In genomic region chr3:55751363-55751762, GRCm38 (mm10) we compare ENCODE assay signal across 17 mouse cellular contexts. TPM values are rescaled to one million over a fixed set of nuclear protein-coding genes. Genes with fewer than 3 reads are reported as not detected.
DNase-seq lines count a peak whose midpoint lies in the region; ATAC-seq and TF ChIP-seq lines count a peak whose summit lies in the region.
"Had no signal": no experiment of that assay in that cellular context is flagged by ENCODE, and none has a peak within 500 bp of the region (broad histone marks: within the 10 kb centered on the region; RNA-seq: fewer than 3 reads in every experiment).

No protein-coding gene starts in this region.

- H3K27me3 ChIP-seq in embryonic facial prominence, embryonic 12.5 days = no peaks in the 10 kb centered on the region
- no peaks in the 10 kb centered on the region for H3K27me3 ChIP-seq in hindbrain, embryonic 11.5 days (ENCODE audit: control insufficient read depth, insufficient read depth, low read length)
- no peaks in the 10 kb centered on the region for H3K27me3 ChIP-seq in midbrain, postnatal 0 days (ENCODE audit: insufficient read depth, low read length)
- no peaks in the 10 kb centered on the region for H3K27me3 ChIP-seq in liver, embryonic 11.5 days (replicated peaks; ENCODE audit: control insufficient read depth, insufficient read depth, low read length)
- H3K27me3 ChIP-seq: heart, embryonic 12.5 days; liver, embryonic 13.5 days had no signal

- H3K9ac ChIP-seq in embryonic facial prominence, embryonic 12.5 days = no peak overlapping the region
- H3K9ac ChIP-seq in hindbrain, embryonic 11.5 days (ENCODE audit: low read depth, low read length) = no peak overlapping the region
- no peak overlapping the region for H3K9ac ChIP-seq in midbrain, postnatal 0 days (replicated peaks; ENCODE audit: low read length, poor library complexity, severe bottlenecking)
- H3K9ac ChIP-seq in liver, embryonic 11.5 days (ENCODE audit: low read depth, low read length) = no peak overlapping the region
- H3K9ac ChIP-seq: heart, embryonic 12.5 days; liver, embryonic 13.5 days had no signal

- DNase-seq in heart, adult 11 months = peak; percentile 37
- DNase-seq in heart, postnatal 10 days = no peak
- DNase-seq in hindbrain, embryonic 11.5 days (ENCODE audit: low spot score) = no peak
- peak; percentile 80 for DNase-seq in midbrain, postnatal 0 days (ENCODE audit: low spot score)
- DNase-seq in spleen, postnatal 4 days (ENCODE audit: low spot score in 2 of 2) = no peak
- DNase-seq in liver, embryonic 11.5 days (ENCODE audit: low spot score) = no peak
- DNase-seq: adrenal gland, postnatal 25 days; gastrocnemius, postnatal 25 days; liver, embryonic 13.5 days; right cerebral cortex, postnatal 14 days had no signal

- intact Hi-C loops in heart, postnatal 10 days (cut with DNase I) = no loop called here

- ATAC-seq in embryonic facial prominence, embryonic 12.5 days (ENCODE audit: insufficient number of reproducible peaks, insufficient read depth, low FRiP score, low TSS enrichment) = peak; percentile 23; the same call in 1 of the 2 replicates
- ATAC-seq in hindbrain, embryonic 11.5 days (ENCODE audit: low FRiP score) = no peak
- no peak for ATAC-seq in midbrain, postnatal 0 days (ENCODE audit: low FRiP score)
- ATAC-seq in liver, embryonic 11.5 days (replicated peaks; ENCODE audit: low FRiP score) = no peak
- ATAC-seq: CD4-positive, CD25-positive, alpha-beta regulatory T cell, adult 4 months; lung, postnatal 0 days had no signal

- H3K4me2 ChIP-seq in embryonic facial prominence, embryonic 12.5 days (replicated peaks) = no peak overlapping the region
- H3K4me2 ChIP-seq in hindbrain, embryonic 11.5 days (replicated peaks; ENCODE audit: low read depth, low read length) = no peak overlapping the region
- no peak overlapping the region for H3K4me2 ChIP-seq in midbrain, postnatal 0 days (ENCODE audit: low read depth, low read length, poor library complexity, severe bottlenecking)
- no peak overlapping the region for H3K4me2 ChIP-seq in liver, embryonic 11.5 days
- H3K4me2 ChIP-seq: heart, embryonic 12.5 days; liver, embryonic 13.5 days had no signal

- H3K36me3 ChIP-seq in embryonic facial prominence, embryonic 12.5 days = no peaks in the 10 kb centered on the region
- H3K36me3 ChIP-seq in hindbrain, embryonic 11.5 days (ENCODE audit: control insufficient read depth, insufficient read depth, low read length) = no peaks in the 10 kb centered on the region
- no peaks in the 10 kb centered on the region for H3K36me3 ChIP-seq in midbrain, postnatal 0 days (ENCODE audit: insufficient read depth, low read length)
- H3K36me3 ChIP-seq in liver, embryonic 11.5 days (ENCODE audit: control insufficient read depth, insufficient read depth, low read length) = no peaks in the 10 kb centered on the region
- H3K36me3 ChIP-seq: heart, embryonic 12.5 days; liver, embryonic 13.5 days had no signal

- 31% methylated on average over 5 of the region's 5 CpGs for WGBS in embryonic facial prominence, embryonic 12.5 days
- WGBS in hindbrain, embryonic 11.5 days = 52% methylated on average over 5 of the region's 5 CpGs
- 26% methylated on average over 5 of the region's 5 CpGs for WGBS in midbrain, postnatal 0 days
- WGBS in liver, embryonic 11.5 days = 80% methylated on average over 5 of the region's 5 CpGs

- H3K9me3 ChIP-seq in embryonic facial prominence, embryonic 12.5 days = no peaks in the 10 kb centered on the region
- no peaks in the 10 kb centered on the region for H3K9me3 ChIP-seq in hindbrain, embryonic 11.5 days (ENCODE audit: control insufficient read depth, low read length)
- H3K9me3 ChIP-seq in midbrain, postnatal 0 days (ENCODE audit: low read length) = no peaks in the 10 kb centered on the region
- no peaks in the 10 kb centered on the region for H3K9me3 ChIP-seq in liver, embryonic 11.5 days (ENCODE audit: control insufficient read depth, low read length)
- H3K9me3 ChIP-seq: heart, embryonic 12.5 days; liver, embryonic 13.5 days had no signal

- TF ChIP-seq CTCF in midbrain, postnatal 0 days (IDR thresholded peaks at IDR 0.05) = no peak

- peaks cover 14% of the 10 kb centered on the region for H3K4me1 ChIP-seq in embryonic facial prominence, embryonic 12.5 days
- peaks cover 2% of the 10 kb centered on the region; the same call in 1 of the 2 replicates for H3K4me1 ChIP-seq in hindbrain, embryonic 11.5 days (replicated peaks; ENCODE audit: control insufficient read depth, insufficient read depth, low read length)
- peaks cover 9% of the 10 kb centered on the region for H3K4me1 ChIP-seq in midbrain, postnatal 0 days (ENCODE audit: insufficient read depth, low read length)
- no peaks in the 10 kb centered on the region for H3K4me1 ChIP-seq in liver, embryonic 11.5 days (replicated peaks; ENCODE audit: control insufficient read depth, insufficient read depth, low read length)
- H3K4me1 ChIP-seq: liver, embryonic 13.5 days had no signal

- H3K27ac ChIP-seq in embryonic facial prominence, embryonic 12.5 days = peak overlapping the region; percentile 57; the same call in 1 of the 2 replicates
- H3K27ac ChIP-seq in hindbrain, embryonic 11.5 days (ENCODE audit: low read depth, low read length) = peak overlapping the region; percentile 48; the same call in 1 of the 2 replicates
- H3K27ac ChIP-seq in midbrain, postnatal 0 days (ENCODE audit: low read depth, low read length) = peak overlapping the region; percentile 53; the same call in 1 of the 2 replicates
- no peak overlapping the region for H3K27ac ChIP-seq in liver, embryonic 11.5 days (ENCODE audit: low read depth, low read length)
- H3K27ac ChIP-seq: liver, embryonic 13.5 days had no signal

- H3K4me3 ChIP-seq in embryonic facial prominence, embryonic 12.5 days = no peak overlapping the region
- no peak overlapping the region for H3K4me3 ChIP-seq in hindbrain, embryonic 11.5 days (ENCODE audit: low read depth, low read length)
- no peak overlapping the region for H3K4me3 ChIP-seq in midbrain, postnatal 0 days (ENCODE audit: low read depth, low read length)
- H3K4me3 ChIP-seq in liver, embryonic 11.5 days (ENCODE audit: low read depth, low read length) = no peak overlapping the region
- H3K4me3 ChIP-seq: heart, embryonic 12.5 days; liver, embryonic 13.5 days had no signal

RNA-seq across cellular contexts. Expression of gene Mab21l1, which starts 30.9 kb away (rescaled TPM):
- under 1 TPM; 0.10 TPM for total RNA-seq in heart, postnatal 10 days (2021)
- polyA plus RNA-seq in embryonic facial prominence, embryonic 12.5 days (2016; fragmentation: Nextera tagmentation; extraction: Ambion mirVana) = 70.0 and 78.4 TPM in 2 replicates
- 68.1 and 68.5 TPM in 2 replicates for polyA plus RNA-seq in hindbrain, embryonic 11.5 days (2014; fragmentation: Nextera tagmentation; extraction: Ambion mirVana)
- total RNA-seq in midbrain, postnatal 0 days (2014; rRNA removed) = 151 and 152 TPM in 2 replicates
- 131 and 148 TPM in 2 replicates for polyA plus RNA-seq in midbrain, postnatal 0 days (2015; fragmentation: Nextera tagmentation; extraction: Ambion mirVana)
- polyA plus RNA-seq in liver, embryonic 11.5 days (2014; fragmentation: Nextera tagmentation; extraction: Ambion mirVana) = 1.7 and 1.8 TPM in 2 replicates
- total RNA-seq: hematopoietic stem cell, adult 5-6 weeks; megakaryocyte-erythroid progenitor cell, adult 5-6 weeks; neutrophil, adult 5-6 weeks had no signal
- polyA plus RNA-seq: lung, postnatal 0 days had no signal

Comparison
In these comparisons a context has a peak if more than half of its experiments do, and no peak if none do; other contexts are left out.
1. DNase-seq: peak in heart, adult 11 months (single experiment) and midbrain, postnatal 0 days (single experiment); none in heart, postnatal 10 days (0 of 2), hindbrain, embryonic 11.5 days (single experiment), spleen, postnatal 4 days (0 of 2) and liver, embryonic 11.5 days (single experiment).
2. RNA of gene Mab21l1, which starts 30.9 kb away (polyA plus RNA-seq): 131 to 148 TPM in midbrain, postnatal 0 days, 70.0 to 78.4 TPM in embryonic facial prominence, embryonic 12.5 days and 68.1 to 68.5 TPM in hindbrain, embryonic 11.5 days; 1.7 to 1.8 TPM in liver, embryonic 11.5 days; every median in the first group is over 10 times any median in the second.